Mouse (Mus musculus) testis, postnatal 10 days (tissue): ENCODE measurements at regions not wholly inside any gene's neighbourhood (a gene's known extent, or its start where the extent isn't known, plus 50 kb on each side); places are given as distances from the start of the nearest gene placed in this dataset.

Experiments
- DNase-seq: peaks from one replicate; pipeline ENCODE4 v3.0.0; 2021; ENCODE audit warnings: low spot score

DNA sequence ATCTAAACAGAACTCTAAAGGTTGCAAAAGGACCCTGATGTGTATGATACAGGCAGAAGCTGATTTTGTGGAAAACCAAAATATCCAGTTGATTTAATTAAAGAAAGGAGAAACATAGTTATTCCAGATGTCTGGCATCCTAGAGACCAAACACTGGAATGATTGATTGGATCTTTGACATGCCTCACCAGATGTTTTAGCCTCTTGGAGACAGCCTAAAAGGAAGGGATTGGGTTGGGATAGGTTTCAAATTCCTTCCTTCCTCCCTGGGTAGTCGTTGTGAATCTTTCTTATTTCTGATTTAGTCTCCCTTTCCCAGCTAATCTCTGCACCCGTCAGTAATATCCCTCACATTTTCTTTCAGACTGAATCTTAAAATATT lies 190.9 kb upstream of the Gm9747 start:
- DNase-seq: no peak

DNA sequence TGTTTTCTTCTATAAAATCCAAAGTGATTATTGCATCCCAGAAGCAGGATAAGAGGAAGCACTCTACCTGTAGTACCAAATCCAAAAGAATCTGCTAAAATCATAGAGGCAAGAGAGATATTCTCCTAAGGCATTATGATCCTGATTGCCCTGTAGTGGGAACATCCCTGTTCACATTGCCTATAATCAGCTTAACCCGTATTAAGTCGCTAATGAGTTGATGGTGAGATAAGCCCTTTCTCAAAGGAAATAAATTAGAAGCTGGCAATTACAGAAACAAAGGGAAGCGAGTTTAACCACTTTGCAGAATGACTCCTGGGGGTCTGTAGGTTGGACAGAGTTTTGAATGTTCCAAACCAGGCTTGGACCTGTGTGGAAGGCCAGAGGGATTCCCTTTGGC lies 190.4 kb upstream of the Gm9747 start:
- DNase-seq: no peak

- DNase-seq: no peak
Measured at GRCm38 (mm10) chr1:82066291-82066690, 166.6 kb upstream of the Gm9747 start.

DNA sequence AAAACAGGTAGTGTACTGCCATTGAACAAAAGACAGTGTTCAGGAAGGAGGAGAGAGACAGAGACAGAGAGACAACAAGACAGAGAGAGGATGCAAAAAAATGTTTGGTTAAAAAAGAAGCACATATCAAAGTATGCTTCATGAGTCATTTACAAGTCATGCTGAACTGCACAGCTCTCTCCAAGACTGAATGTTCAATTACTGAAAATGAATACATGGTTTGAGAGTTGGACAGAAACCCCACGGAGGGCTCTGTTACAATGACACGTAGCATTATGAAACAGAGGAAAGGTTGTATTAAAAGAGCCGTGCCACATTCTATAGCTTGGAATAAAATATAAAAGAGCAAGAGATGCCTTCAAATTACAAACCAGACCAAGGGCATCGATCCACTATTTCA lies 164.3 kb upstream of the Gm9747 start:
- DNase-seq: no peak

GRCm38 (mm10) chr1:82070181-82071109 lies 162.5 kb upstream of the Gm9747 start:
- no peak for DNase-seq

DNA sequence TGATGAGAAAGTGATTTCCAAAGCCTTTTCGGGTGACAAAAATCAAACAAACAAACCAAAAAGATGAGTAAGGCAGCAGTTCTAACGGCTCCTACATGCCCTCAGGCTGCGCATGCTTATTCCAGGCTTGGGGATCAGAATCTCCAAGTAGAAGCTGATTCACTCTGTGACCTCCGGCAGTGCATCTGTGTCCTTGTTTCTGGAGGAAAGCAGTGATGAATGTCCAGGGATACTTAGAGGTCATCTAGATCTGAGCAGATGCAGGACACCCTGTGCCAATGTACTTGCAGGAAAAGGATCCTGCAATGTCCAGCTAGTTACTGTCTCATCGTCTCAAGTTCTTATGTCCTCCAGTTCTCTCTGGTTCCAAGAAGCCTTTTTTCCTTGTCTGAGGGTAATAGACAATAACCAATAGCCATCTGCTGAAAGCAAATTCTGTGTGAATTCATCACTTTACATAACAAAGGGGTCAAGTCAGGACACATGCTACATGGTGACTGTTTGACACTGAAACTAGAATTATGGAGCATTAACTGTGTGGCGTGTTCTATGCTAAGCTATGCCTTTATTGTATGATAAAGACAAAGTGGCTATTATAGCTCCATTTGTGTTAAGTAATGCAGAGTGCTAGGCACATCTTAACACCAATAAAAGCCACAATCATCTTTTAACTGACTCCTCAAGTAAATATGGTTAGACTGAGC lies 143.6 kb upstream of the Gm9747 start:
- no peak for DNase-seq

DNA sequence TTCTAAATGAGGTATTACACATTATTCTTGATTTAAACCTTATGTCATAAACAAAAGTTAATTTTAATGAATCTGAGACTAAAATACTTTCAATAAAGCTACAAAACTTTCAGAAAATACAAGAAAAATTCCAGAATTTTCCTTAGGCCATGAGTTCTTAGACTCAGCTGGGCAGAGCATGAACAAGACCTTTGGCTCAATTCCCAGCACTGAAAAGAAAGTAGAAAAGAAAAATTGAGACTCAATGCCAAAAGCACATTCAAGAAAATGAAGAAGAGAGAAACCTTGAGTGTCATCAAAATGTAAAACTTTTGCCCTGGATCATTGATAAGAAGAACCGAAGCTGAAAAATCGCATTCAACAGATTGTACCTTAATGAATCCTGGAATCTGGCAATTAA lies 137.8 kb upstream of the Gm9747 start:
- no peak for DNase-seq

GRCm38 (mm10) chr1:82106756-82107155 lies 126.2 kb upstream of the Gm9747 start:
- DNase-seq: no peak

- no peak for DNase-seq
Measured at GRCm38 (mm10) chr1:82110071-82110635, 122.8 kb upstream of the Gm9747 start.

DNA sequence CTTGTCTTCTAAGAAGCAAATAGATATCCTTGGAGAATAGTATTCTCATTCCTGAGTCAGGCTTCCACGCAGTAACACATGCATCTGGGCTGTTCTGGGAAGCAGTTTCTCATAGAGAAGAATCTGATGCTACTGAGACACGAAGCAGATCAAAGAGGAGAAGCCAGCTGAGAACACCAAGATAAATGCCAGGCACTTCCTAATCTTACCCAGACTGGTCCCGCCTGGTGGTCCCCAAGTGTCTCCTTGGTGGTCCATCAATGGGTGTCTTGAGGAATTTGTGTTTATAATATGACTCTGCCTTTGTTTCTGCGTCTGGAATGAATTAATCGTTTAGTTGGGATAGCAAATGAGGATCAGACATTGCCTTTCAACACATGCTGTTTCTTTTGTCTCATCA lies 120.5 kb upstream of the Gm9747 start:
- DNase-seq: no peak

DNA sequence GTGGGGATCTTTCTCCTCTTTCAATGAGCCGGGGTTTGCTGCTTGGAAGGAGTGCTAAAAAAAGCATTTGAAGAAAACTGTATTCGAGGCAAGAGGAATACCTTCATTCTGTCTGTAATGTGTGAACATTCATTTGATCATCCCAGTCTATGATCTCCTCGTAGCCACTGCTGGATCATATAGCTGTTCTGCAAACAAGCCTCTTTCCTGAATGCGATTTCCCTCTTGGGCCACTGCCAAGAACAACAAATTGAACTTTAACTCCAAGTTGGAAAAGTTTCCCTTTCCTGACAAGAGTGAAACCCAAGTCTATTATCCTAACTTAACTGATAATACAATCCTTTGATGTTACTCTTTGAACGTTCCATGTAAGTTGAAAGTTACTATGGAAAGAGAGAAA lies 108.4 kb upstream of the Gm9747 start:
- DNase-seq: no peak

DNA sequence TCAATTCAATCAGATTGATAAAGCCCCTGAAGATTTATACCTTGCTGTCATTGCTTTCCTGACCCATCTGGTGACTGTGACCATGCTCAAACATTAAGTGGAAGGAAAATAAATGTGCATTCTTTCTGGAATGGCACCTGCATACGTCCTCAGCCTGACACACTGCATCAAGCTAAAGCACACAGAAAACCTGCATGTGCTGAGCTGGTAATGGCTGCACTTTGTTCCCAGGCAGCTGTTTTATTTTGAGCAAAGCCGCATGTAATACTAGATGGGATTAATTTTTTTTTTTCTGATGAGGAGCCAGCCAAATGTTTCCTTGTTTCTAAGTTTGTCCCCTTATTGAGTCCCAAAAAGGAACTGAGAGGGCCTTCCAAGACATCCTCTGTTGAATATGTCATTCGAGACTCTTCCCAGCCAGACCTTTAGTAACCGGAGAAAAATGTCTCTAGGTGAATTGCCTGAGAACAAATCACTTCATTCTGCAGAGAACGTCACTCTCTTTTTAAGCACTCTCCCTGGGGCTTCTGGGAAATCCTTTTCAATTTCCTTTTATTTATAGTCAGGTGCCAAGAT lies 103.1 kb upstream of the Gm9747 start:
- no peak for DNase-seq

DNA sequence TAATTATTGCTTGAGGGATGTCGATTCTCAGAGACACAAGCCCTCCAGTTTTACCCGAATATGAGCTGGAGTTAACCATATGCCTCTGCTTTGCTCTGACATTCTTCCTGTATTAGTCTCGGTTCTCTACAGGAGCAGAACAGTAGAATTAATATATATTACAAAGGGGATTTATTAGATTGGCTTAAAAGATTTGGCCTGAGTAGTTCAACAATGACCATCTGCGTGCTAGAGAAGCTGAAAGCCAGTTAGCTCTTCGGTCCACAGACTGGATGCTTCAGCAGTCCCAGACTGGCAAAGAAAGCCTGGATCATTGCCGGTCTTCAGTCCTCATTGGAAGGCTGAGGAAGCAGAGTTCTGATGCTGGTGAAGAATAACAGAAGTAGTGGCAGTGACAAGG lies 100.4 kb upstream of the Gm9747 start:
- DNase-seq: no peak

- DNase-seq: no peak
Measured at GRCm38 (mm10) chr1:82134938-82135337, 98.0 kb upstream of the Gm9747 start.

GRCm38 (mm10) chr1:82135761-82136331 lies 97.1 kb upstream of the Gm9747 start:
- DNase-seq: no peak

GRCm38 (mm10) chr1:82145256-82145655 lies 87.7 kb upstream of the Gm9747 start:
- no peak for DNase-seq

- DNase-seq: peak; percentile 78
Measured at GRCm38 (mm10) chr1:82150219-82151128, 82.4 kb upstream of the Gm9747 start.

DNA sequence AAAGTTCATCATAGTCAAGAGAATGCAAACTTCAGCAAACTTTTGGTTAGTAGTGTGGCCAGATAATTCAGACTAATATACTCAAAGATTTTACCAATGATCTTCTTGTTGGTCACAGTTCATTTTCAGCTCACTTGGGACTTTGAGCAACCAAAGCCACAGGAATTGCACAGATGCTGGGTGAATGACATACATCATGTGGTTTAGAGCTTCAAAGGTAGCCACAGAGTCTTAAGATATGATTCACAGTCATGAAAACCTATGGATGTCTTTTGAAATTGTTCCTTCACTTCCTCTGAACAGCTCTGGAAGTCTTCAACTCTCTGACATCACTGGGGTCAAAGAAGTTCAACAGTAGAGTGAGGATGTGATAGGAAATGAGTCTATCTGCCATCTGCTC lies 77.0 kb upstream of the Gm9747 start:
- no peak for DNase-seq

GRCm38 (mm10) chr1:82157013-82157412 lies 75.9 kb upstream of the Gm9747 start:
- DNase-seq: no peak

DNA sequence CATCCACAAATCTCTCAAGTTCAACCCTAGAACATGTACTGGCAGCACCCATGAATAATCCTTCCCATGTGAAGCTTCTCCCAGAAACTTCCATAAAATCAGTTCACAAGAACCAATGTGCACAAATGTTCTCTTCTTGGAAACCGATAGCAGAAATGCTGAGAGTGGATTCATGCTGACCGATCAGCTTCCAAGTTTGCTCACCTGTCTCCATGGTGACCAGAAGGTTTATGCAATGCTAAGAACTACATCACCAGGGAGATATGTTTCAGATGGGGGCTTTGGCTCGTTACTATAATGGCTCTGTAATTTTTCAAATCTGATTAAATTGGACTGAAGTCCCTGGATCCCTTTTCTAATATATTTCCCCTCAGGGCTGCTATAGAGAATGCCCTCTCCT lies 74.4 kb upstream of the Gm9747 start:
- DNase-seq: no peak

- no peak for DNase-seq
Measured at GRCm38 (mm10) chr1:82159201-82159600, 73.7 kb upstream of the Gm9747 start.
